8 mouse cellular contexts compared by ENCODE assay signal in the genomic region with DNA sequence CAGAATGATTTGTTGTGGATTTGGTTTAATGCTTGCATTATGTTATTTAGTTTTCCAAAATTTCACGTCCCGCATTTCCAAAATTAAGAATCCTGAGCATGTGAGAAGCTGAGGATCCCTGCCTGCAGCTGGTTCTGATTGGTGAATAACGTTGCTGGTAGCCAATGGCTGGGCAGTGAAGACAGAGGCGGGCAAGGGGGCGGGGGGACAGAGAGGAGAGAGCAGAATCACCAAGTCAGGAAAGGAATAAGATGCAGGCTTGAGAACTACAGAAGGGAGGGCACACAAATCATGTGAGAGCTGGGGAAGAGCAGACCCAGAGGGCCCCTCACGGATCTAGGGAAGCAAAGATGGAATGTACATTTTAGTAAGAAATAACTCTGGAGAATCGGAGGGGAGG.
A peak's percentile ranks its signal among the peaks of the same experiment; 100 is the strongest.
DNase-seq lines count a peak whose midpoint lies in the region; ATAC-seq lines count a peak whose summit lies in the region.

No protein-coding gene starts in this region.

- peak; percentile 84 for ATAC-seq in kidney, embryonic 14.5 days (ENCODE audit: low FRiP score, low TSS enrichment)
- peak; percentile 84 for ATAC-seq in hindbrain, embryonic 13.5 days (ENCODE audit: low FRiP score)
- ATAC-seq in neural tube, embryonic 12.5 days (ENCODE audit: low FRiP score, low read depth) = peak; percentile 71; the same call in 1 of the 2 replicates
- ATAC-seq in monocyte, adult 5-6 weeks (replicated peaks; ENCODE audit: insufficient number of reproducible peaks, low FRiP score, low TSS enrichment, poor library complexity, severe bottlenecking) = no peak

- no peaks in the 10 kb centered on the region for H3K36me3 ChIP-seq in kidney, embryonic 14.5 days (ENCODE audit: control insufficient read depth, insufficient read depth, low read length)
- H3K36me3 ChIP-seq in embryonic facial prominence, embryonic 10.5 days (replicated peaks) = no peaks in the 10 kb centered on the region
- no peaks in the 10 kb centered on the region for H3K36me3 ChIP-seq in hindbrain, embryonic 13.5 days
- no peaks in the 10 kb centered on the region for H3K36me3 ChIP-seq in neural tube, embryonic 12.5 days

- no peaks in the 10 kb centered on the region for H3K27me3 ChIP-seq in kidney, embryonic 14.5 days (ENCODE audit: control insufficient read depth, insufficient read depth, low read length)
- 0 out of 2 replicates have a peak, but pooled peaks cover 3% of the 10 kb centered on the region for H3K27me3 ChIP-seq in embryonic facial prominence, embryonic 10.5 days (replicated peaks; ENCODE audit: low read depth, poor library complexity, severe bottlenecking)
- H3K27me3 ChIP-seq in hindbrain, embryonic 13.5 days = no peaks in the 10 kb centered on the region
- H3K27me3 ChIP-seq in neural tube, embryonic 12.5 days (replicated peaks) = no peaks in the 10 kb centered on the region

- H3K4me1 ChIP-seq in kidney, embryonic 14.5 days (ENCODE audit: control insufficient read depth, insufficient read depth, low read length) = no peaks in the 10 kb centered on the region
- H3K4me1 ChIP-seq in embryonic facial prominence, embryonic 10.5 days = peaks cover 13% of the 10 kb centered on the region
- H3K4me1 ChIP-seq in hindbrain, embryonic 13.5 days (replicated peaks) = peaks cover 18% of the 10 kb centered on the region
- no peaks in the 10 kb centered on the region; the same call in 1 of the 2 replicates for H3K4me1 ChIP-seq in neural tube, embryonic 12.5 days

- no peak overlapping the region for H3K4me3 ChIP-seq in kidney, embryonic 14.5 days (ENCODE audit: low read length)
- H3K4me3 ChIP-seq in embryonic facial prominence, embryonic 10.5 days = peak overlapping the region; percentile 42
- peak overlapping the region; percentile 14; the same call in 1 of the 2 replicates for H3K4me3 ChIP-seq in hindbrain, embryonic 13.5 days
- no peak overlapping the region for H3K4me3 ChIP-seq in neural tube, embryonic 12.5 days

- no peaks in the 10 kb centered on the region for H3K9me3 ChIP-seq in kidney, embryonic 14.5 days (ENCODE audit: control insufficient read depth, low read length)
- H3K9me3 ChIP-seq in embryonic facial prominence, embryonic 10.5 days = no peaks in the 10 kb centered on the region; the same call in 1 of the 2 replicates
- H3K9me3 ChIP-seq in hindbrain, embryonic 13.5 days = peaks cover 3% of the 10 kb centered on the region; the same call in 1 of the 2 replicates
- H3K9me3 ChIP-seq in neural tube, embryonic 12.5 days = 0 out of 2 replicates have a peak, but pooled peaks cover 6% of the 10 kb centered on the region

- 20% methylated on average over 7 of the region's 7 CpGs for WGBS in kidney, embryonic 14.5 days
- WGBS in embryonic facial prominence, embryonic 10.5 days = 19% methylated on average over 7 of the region's 7 CpGs
- WGBS in hindbrain, embryonic 13.5 days = 14% methylated on average over 7 of the region's 7 CpGs
- WGBS in neural tube, embryonic 12.5 days = 23% methylated on average over 7 of the region's 7 CpGs

- H3K4me2 ChIP-seq in kidney, embryonic 14.5 days (replicated peaks; ENCODE audit: low read depth, low read length) = peak overlapping the region; percentile 34
- H3K4me2 ChIP-seq in hindbrain, embryonic 13.5 days = peak overlapping the region; percentile 41
- peak overlapping the region; percentile 47 for H3K4me2 ChIP-seq in neural tube, embryonic 12.5 days (replicated peaks)

- no peak overlapping the region for H3K9ac ChIP-seq in kidney, embryonic 14.5 days (ENCODE audit: low read depth, low read length)
- no peak overlapping the region for H3K9ac ChIP-seq in hindbrain, embryonic 13.5 days
- H3K9ac ChIP-seq in neural tube, embryonic 12.5 days = no peak overlapping the region

- DNase-seq in kidney, adult 8-10 months = no peak
- DNase-seq in embryonic facial prominence, embryonic 10.5 days (ENCODE audit: low spot score) = peak; percentile 82
- no peak for DNase-seq in urinary bladder, postnatal 25 days (ENCODE audit: low spot score)
- DNase-seq in right cerebral cortex, postnatal 25 days = no peak

- H3K27ac ChIP-seq in kidney, embryonic 14.5 days (ENCODE audit: low read depth, low read length) = no peak overlapping the region
- H3K27ac ChIP-seq in embryonic facial prominence, embryonic 10.5 days (replicated peaks) = no peak overlapping the region
- H3K27ac ChIP-seq in hindbrain, embryonic 13.5 days = no peak overlapping the region
- no peak overlapping the region for H3K27ac ChIP-seq in neural tube, embryonic 12.5 days

Comparison
In these comparisons a context has a peak if more than half of its experiments do, and no peak if none do; other contexts are left out.
1. H3K4me3 ChIP-seq: peak in embryonic facial prominence, embryonic 10.5 days (single experiment) and hindbrain, embryonic 13.5 days (single experiment); none in kidney, embryonic 14.5 days (single experiment) and neural tube, embryonic 12.5 days (single experiment).
2. Peak in every context shown above with its lines, with median percentiles within 50 percentile points of each other: H3K4me2 ChIP-seq.